8 mouse cellular contexts compared by ENCODE assay signal in the genomic region with DNA sequence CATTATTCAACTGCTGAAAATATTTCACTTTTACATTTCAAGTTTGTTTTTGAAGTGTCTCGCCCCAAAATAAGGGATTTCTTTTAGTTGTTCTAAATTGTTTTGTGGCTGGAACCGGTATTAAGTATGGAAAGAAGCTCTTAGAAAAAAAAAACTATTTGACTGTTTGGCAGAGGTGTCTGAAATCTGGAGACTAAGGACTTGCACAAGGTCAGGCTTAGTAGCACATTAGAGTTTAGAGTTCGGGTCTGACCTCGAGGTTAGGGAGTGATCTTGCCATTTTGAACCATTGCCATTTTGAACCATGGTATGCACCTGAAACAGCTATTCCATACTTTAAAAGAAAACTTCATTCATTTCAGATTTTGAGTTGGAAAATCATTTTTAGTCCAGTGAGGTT. TPM values are rescaled to one million over a fixed set of nuclear protein-coding genes. Genes with fewer than 3 reads are reported as not detected.
A peak's percentile ranks its signal among the peaks of the same experiment; 100 is the strongest.
DNase-seq lines count a peak whose midpoint lies in the region; ATAC-seq and TF ChIP-seq lines count a peak whose summit lies in the region.

No protein-coding gene starts in this region.

- peak overlapping the region; percentile 88 for H3K4me3 ChIP-seq in erythroblast, embryonic 14.5 days (replicated peaks)
- H3K4me3 ChIP-seq in E14TG2a.4 (replicated peaks; ENCODE audit: low read length): peak overlapping the region; percentile 92
- peak overlapping the region; percentile 98 for H3K4me3 ChIP-seq in forebrain, embryonic 12.5 days (replicated peaks)
- peak overlapping the region; percentile 95 for H3K4me3 ChIP-seq in limb, embryonic 13.5 days

- peaks cover 22% of the 10 kb centered on the region for H3K4me1 ChIP-seq in erythroblast, embryonic 14.5 days (ENCODE audit: control insufficient read depth)
- peaks cover 32% of the 10 kb centered on the region for H3K4me1 ChIP-seq in E14TG2a.4 (replicated peaks; ENCODE audit: low read depth, low read length)
- H3K4me1 ChIP-seq in forebrain, embryonic 12.5 days: peaks cover 17% of the 10 kb centered on the region
- H3K4me1 ChIP-seq in limb, embryonic 13.5 days: peaks cover 22% of the 10 kb centered on the region

- no peak overlapping the region for H3K27ac ChIP-seq in forebrain, embryonic 12.5 days
- H3K27ac ChIP-seq in limb, embryonic 13.5 days: no peak overlapping the region

- no peak for TF ChIP-seq CTCF in E14TG2a.4 (conservative IDR thresholded peaks at IDR 0.05; ENCODE audit: low read length)

- peaks cover 30% of the 10 kb centered on the region for H3K36me3 ChIP-seq in erythroblast, embryonic 14.5 days (ENCODE audit: control insufficient read depth)
- H3K36me3 ChIP-seq in E14TG2a.4 (ENCODE audit: insufficient read depth, low read length): peaks cover 22% of the 10 kb centered on the region
- peaks cover 18% of the 10 kb centered on the region for H3K36me3 ChIP-seq in forebrain, embryonic 12.5 days (replicated peaks)
- peaks cover 17% of the 10 kb centered on the region for H3K36me3 ChIP-seq in limb, embryonic 13.5 days

- no peaks in the 10 kb centered on the region for H3K27me3 ChIP-seq in erythroblast, embryonic 14.5 days (ENCODE audit: control insufficient read depth)
- no peaks in the 10 kb centered on the region for H3K27me3 ChIP-seq in E14TG2a.4 (ENCODE audit: insufficient read depth, low read length)
- H3K27me3 ChIP-seq in forebrain, embryonic 12.5 days: no peaks in the 10 kb centered on the region
- no peaks in the 10 kb centered on the region for H3K27me3 ChIP-seq in limb, embryonic 13.5 days

- no peak for ATAC-seq in erythroblast, adult 5-6 weeks (replicated peaks; ENCODE audit: low FRiP score, poor library complexity, severe bottlenecking)
- no peak for ATAC-seq in forebrain, embryonic 12.5 days (ENCODE audit: low FRiP score)
- ATAC-seq in limb, embryonic 13.5 days (ENCODE audit: low FRiP score, low read depth): no peak
- ATAC-seq in inflammation-experienced regulatory T-cells, adult 6 months: no peak

- DNase-seq in yolk sac, embryonic 10.5 days (ENCODE audit: low spot score): peak; percentile 5
- no peak for DNase-seq in layer of hippocampus, adult 9-11 months

- no peaks in the 10 kb centered on the region for H3K9me3 ChIP-seq in erythroblast, embryonic 14.5 days (ENCODE audit: control insufficient read depth, low read length)
- H3K9me3 ChIP-seq in E14TG2a.4 (ENCODE audit: low read length): no peaks in the 10 kb centered on the region
- no peaks in the 10 kb centered on the region for H3K9me3 ChIP-seq in forebrain, embryonic 12.5 days
- no peaks in the 10 kb centered on the region for H3K9me3 ChIP-seq in limb, embryonic 13.5 days

- peak overlapping the region; percentile 60 for H3K9ac ChIP-seq in forebrain, embryonic 12.5 days
- peak overlapping the region; percentile 46 for H3K9ac ChIP-seq in limb, embryonic 13.5 days

- WGBS in forebrain, embryonic 12.5 days: 0% methylated on average over 4 of the region's 4 CpGs
- WGBS in limb, embryonic 13.5 days: 1% methylated on average over 4 of the region's 4 CpGs

- H3K4me2 ChIP-seq in forebrain, embryonic 12.5 days: peak overlapping the region; percentile 77
- peak overlapping the region; percentile 76 for H3K4me2 ChIP-seq in limb, embryonic 13.5 days (replicated peaks)

RNA-seq across cellular contexts. Expression of a gene that starts 1.4 kb away (rescaled TPM):
- 2.1 and 2.2 TPM in 2 replicates for polyA plus RNA-seq in erythroblast, embryonic 14.5 days (2012)
- 187 and 214 TPM in 2 replicates for total RNA-seq in erythroblast, adult 5-6 weeks (2015; ENCODE audit: low replicate concordance)
- total RNA-seq in erythroblast, adult 5-6 weeks (2017; ENCODE audit: low replicate concordance): 274 and 279 TPM in 2 replicates
- polyA plus RNA-seq in forebrain, embryonic 12.5 days (2016; fragmentation: Nextera tagmentation; extraction: Ambion mirVana): 150 and 152 TPM in 2 replicates
- 94.9 and 100 TPM in 2 replicates for polyA plus RNA-seq in limb, embryonic 13.5 days (2015; fragmentation: Nextera tagmentation; extraction: Ambion mirVana)
- polyA plus RNA-seq in inflammation-experienced regulatory T-cells, adult 6 months (2017; shearing (Covaris generic)): 10 to 100 TPM; 13.5 to 18.5 (median 15.5) TPM
